Mouse (Mus musculus) ES-E14 (cell line): ENCODE measurements around the gene Iqgap2. TPM values are rescaled to one million over a fixed set of nuclear protein-coding genes. Genes with fewer than 3 reads are reported as not detected.

ENCODE experiments used
- DNase-seq: peaks from one replicate; pipeline ENCODE4 v3.0.0-alpha.2; 2013; ENCODE audit warnings: low read depth, low spot score
- H3K27ac ChIP-seq: 2 replicates; pipeline ENCODE4 v1.5.1; 2012; ENCODE audit warnings: low read depth, mild to moderate bottlenecking, low read length, moderate library complexity, mixed read lengths; ENCODE audit not compliant: poor library complexity, insufficient read depth, severe bottlenecking
- H3K36me3 ChIP-seq: 2 replicates; pipeline ENCODE4 v1.6.1; 2012; ENCODE audit warnings: mild to moderate bottlenecking, low read length, moderate library complexity, mixed read lengths; ENCODE audit not compliant: control insufficient read depth, poor library complexity, insufficient read depth, severe bottlenecking
- H3K4me1 ChIP-seq, 2 experiments: fragments of 150-350 bp in 1 of 2; sonication (generic) in 1 of 2; 2 replicates each; pipeline ENCODE4 v1.6.1; 2012; ENCODE audit warnings: low read length in 2 of 2, mild to moderate bottlenecking in 1 of 2, mixed read lengths in 1 of 2; ENCODE audit not compliant: control insufficient read depth in 2 of 2, insufficient read depth in 2 of 2, poor library complexity in 1 of 2
- H3K4me3 ChIP-seq, 2 experiments: fragments of 150-350 bp in 1 of 2; sonication (generic) in 1 of 2; 2 replicates each; pipeline ENCODE4 v1.5.1; 2012; ENCODE audit warnings: low read length in 2 of 2, low read depth in 1 of 2, mild to moderate bottlenecking in 1 of 2, mixed read lengths in 1 of 2; ENCODE audit not compliant: insufficient read depth in 1 of 2, poor library complexity in 1 of 2, severe bottlenecking in 1 of 2
- H3K9ac ChIP-seq: 2 replicates; pipeline ENCODE4 v1.6.1; 2012; ENCODE audit warnings: low read depth, mild to moderate bottlenecking, low read length, mixed read lengths; ENCODE audit not compliant: poor library complexity, insufficient read depth, severe bottlenecking
- H3K9me3 ChIP-seq: fragments of 150-350 bp; sonication (generic); 2 replicates; pipeline ENCODE4 v1.6.1; 2012; ENCODE audit warnings: low read depth, mild to moderate bottlenecking, low read length; ENCODE audit not compliant: control insufficient read depth, insufficient read depth
- CHD2 ChIP-seq: IDR thresholded peaks from 2 replicates; pipeline ENCODE4 v1.6.1; 2014; ENCODE audit warnings: mild to moderate bottlenecking, low read depth, low read length, inconsistent platforms
- HCFC1 ChIP-seq: IDR thresholded peaks from 2 replicates; pipeline ENCODE4 v1.6.1; 2012; ENCODE audit warnings: low read length, inconsistent platforms, borderline replicate concordance; ENCODE audit not compliant: insufficient read depth
- MAFK ChIP-seq: IDR thresholded peaks from 2 replicates; pipeline ENCODE4 v1.6.1; 2014; ENCODE audit warnings: mild to moderate bottlenecking, low read depth, low read length, inconsistent platforms; ENCODE audit not compliant: insufficient read depth
- ZC3H11A ChIP-seq: IDR thresholded peaks from 2 replicates; pipeline ENCODE4 v1.6.1; 2012; ENCODE audit warnings: low read depth, mild to moderate bottlenecking, inconsistent platforms, low read length, borderline replicate concordance
- ZNF384 ChIP-seq: IDR thresholded peaks from 2 replicates; pipeline ENCODE4 v1.6.1; 2012; ENCODE audit warnings: low read depth, low read length, inconsistent platforms
- in situ Hi-C, 2 experiments: fragments of 600-800 bp; cut with MboI; formaldehyde crosslinking; loops; one replicate each; pipeline ENCODE4 v1.15.1; 2025; ENCODE audit warnings: low sequenced_read_pairs in 2 of 2, inconsistent platforms in 1 of 2; ENCODE audit not compliant: unreplicated experiment in 2 of 2
- total RNA-seq: library from RNA; depleted of rRNA; stranded (reverse); fragments of 300-350 nt; gene quantifications from 2 replicates; pipeline ENCODE4 v1.2.3, GENCODE M21; 2012

The Iqgap2 gene
- total RNA-seq, 1 experiment, result 15.0 TPM

- no peak for DNase-seq
- Histone ChIP-seq H3K4me1 (no peaks in the 10 kb centered on the region), H3K9me3 (no peaks in the 10 kb centered on the region), H3K27ac (no peak overlapping the region), H3K9ac (no peak overlapping the region), H3K36me3 (no peaks in the 10 kb centered on the region), H3K4me3 (no peak overlapping the region)
- TF ChIP-seq HCFC1 (no peak), ZC3H11A (no peak), CHD2 (no peak), MAFK (no peak)
- in situ Hi-C loops, result no loop called here
Observed at GRCm38 (mm10) chr13:95851611-95852010, 40.1 kb downstream of the Iqgap2 start.

GRCm38 (mm10) chr13:95850451-95850850 lies 41.3 kb downstream of the Iqgap2 start:
- Histone ChIP-seq H3K4me3 (no peak overlapping the region), H3K4me1 (no peaks in the 10 kb centered on the region), H3K27ac (no peak overlapping the region), H3K36me3 (no peaks in the 10 kb centered on the region), H3K9me3 (no peaks in the 10 kb centered on the region), H3K9ac (no peak overlapping the region)
- no peak for TF ChIP-seq MAFK
- no peak for TF ChIP-seq HCFC1
- no peak for TF ChIP-seq ZC3H11A
- no peak for TF ChIP-seq ZNF384
- TF ChIP-seq CHD2, result no peak
- no peak for DNase-seq
- in situ Hi-C loops, result no loop called here

- Histone ChIP-seq H3K4me3 (no peak overlapping the region), H3K36me3 (no peaks in the 10 kb centered on the region), H3K9ac (no peak overlapping the region), H3K9me3 (no peaks in the 10 kb centered on the region), H3K4me1 (no peaks in the 10 kb centered on the region), H3K27ac (no peak overlapping the region)
- in situ Hi-C loops, result no loop called here
- DNase-seq, result no peak
- TF ChIP-seq HCFC1 (no peak), ZC3H11A (no peak), ZNF384 (no peak), MAFK (no peak), CHD2 (no peak)
Observed at GRCm38 (mm10) chr13:95849501-95850007, 42.2 kb downstream of the Iqgap2 start.

GRCm38 (mm10) chr13:95846364-95846763 lies 45.4 kb downstream of the Iqgap2 start:
- 0 out of 4 replicates have a peak, but pooled peaks cover 0 to 3% of the 10 kb centered on the region in 2 experiments for H3K4me1 ChIP-seq
- no peaks in the 10 kb centered on the region for H3K36me3 ChIP-seq
- no peaks in the 10 kb centered on the region for H3K9me3 ChIP-seq
- in situ Hi-C loops, result no loop called here
- H3K27ac ChIP-seq, result no peak overlapping the region
- TF ChIP-seq CHD2, result no peak
- no peak overlapping the region for H3K9ac ChIP-seq
- no peak for DNase-seq
- no peak overlapping the region for H3K4me3 ChIP-seq

GRCm38 (mm10) chr13:95844950-95845349 lies 46.8 kb downstream of the Iqgap2 start:
- DNase-seq, result no peak
- Histone ChIP-seq H3K27ac (no peak overlapping the region), H3K9ac (no peak overlapping the region), H3K4me3 (no peak overlapping the region), H3K9me3 (no peaks in the 10 kb centered on the region), H3K4me1 (0 out of 4 replicates have a peak, but pooled peaks cover 0 to 3% of the 10 kb centered on the region in 2 experiments), H3K36me3 (no peaks in the 10 kb centered on the region)
- no peak for TF ChIP-seq ZC3H11A
- TF ChIP-seq CHD2, result no peak
- no peak for TF ChIP-seq HCFC1
- TF ChIP-seq ZNF384, result no peak
- no peak for TF ChIP-seq MAFK
- in situ Hi-C loops, result no loop called here
